Mouse (Mus musculus): ENCODE results near the gene Bpifb5. TPM values are rescaled to one million over a fixed set of nuclear protein-coding genes. Genes with fewer than 3 reads are reported as not detected.
"Not testable (repeated sequence)": the region's sequence is repeated elsewhere in the genome, so short reads cannot be mapped to it uniquely, and the experiment has no call there.

The Bpifb5 gene
- under 1 TPM in 1 of 2 experiments, not detected in 1; 0.30 TPM for total RNA-seq (2021)

- intact Hi-C loops (cut with DNase I), result no loop called here
- peak; percentile 85 for DNase-seq
Observed at GRCm38 (mm10) chr2:154223265-154223916, at the start of gene Bpifb5. Gene Bpifb5 (plus strand): TSS chr2:154223742.

- intact Hi-C loops (cut with DNase I), result not testable (repeated sequence)
Observed at GRCm38 (mm10) chr2:154181900-154182299, 41.6 kb upstream of the Bpifb5 start.

DNA sequence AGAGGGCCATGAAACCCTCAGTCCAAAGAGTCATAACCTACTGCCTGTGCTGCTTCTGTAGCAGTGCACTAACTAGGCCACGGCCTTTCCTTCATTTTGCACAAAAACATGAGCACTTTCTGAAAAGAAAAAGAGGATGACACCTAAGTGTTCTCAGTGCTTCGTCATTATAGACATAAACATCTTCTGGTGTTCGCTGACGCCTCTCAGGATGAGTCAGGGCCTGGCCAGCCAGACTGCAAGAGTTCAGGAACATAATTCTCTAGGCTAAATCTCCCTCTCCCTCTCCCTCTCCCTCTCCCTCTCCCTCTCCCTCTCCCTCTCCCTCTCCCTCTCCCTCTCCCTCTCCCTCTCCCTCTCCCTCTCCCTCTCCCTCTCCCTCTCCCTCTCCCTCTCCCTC is 40.5 kb upstream of the Bpifb5 start:
- DNase-seq; intact Hi-C loops (cut with DNase I): not testable (repeated sequence)

More at GRCm38 (mm10) chr2:154181900-154182299, 41.6 kb upstream of the Bpifb5 start:
- DNase-seq, result not testable (repeated sequence)

DNA sequence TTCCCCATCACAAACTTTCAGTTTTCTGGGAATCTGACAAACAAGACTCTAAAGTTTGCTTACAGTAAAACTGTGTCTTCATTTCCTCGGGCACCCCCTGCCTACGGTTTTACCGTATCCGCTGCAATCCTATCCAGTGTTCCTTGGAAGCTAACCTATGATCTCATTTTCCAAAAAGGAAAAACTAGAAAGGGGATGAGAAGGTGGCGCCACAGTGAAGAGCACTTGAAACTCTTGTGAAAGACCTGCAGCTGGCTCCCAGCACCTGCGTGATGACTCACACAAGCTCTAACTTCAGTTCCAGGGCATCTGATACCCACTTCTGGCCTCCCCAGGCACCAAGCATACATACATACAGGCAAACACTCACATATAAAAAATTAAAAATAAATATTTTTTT is 38.2 kb upstream of the Bpifb5 start:
- DNase-seq, result no peak
- intact Hi-C loops (cut with DNase I), result no loop called here

DNA sequence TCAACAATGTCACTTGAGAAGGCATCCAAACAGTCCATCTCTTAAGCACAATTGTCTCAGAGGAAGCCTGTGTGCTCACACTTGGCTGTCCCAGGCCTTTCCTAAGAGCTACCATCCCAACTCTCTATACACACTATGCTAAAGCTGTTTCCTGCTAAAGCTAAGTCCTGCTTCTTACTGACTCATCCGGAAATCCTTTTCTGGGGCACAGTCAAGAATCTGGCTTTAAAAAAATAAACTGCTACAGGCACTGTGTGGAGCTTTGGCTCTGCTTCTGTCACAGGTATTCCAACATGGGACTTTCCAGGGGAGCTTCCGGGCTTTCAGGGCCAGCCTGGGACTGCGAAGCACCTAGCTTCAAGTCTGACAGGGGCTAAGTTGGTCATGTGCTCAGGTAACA is 37.8 kb upstream of the Bpifb5 start:
- intact Hi-C loops (cut with DNase I), result no loop called here
- DNase-seq, result no peak

GRCm38 (mm10) chr2:154187468-154187867 is 36.1 kb upstream of the Bpifb5 start:
- no peak for DNase-seq
- intact Hi-C loops (cut with DNase I), result no loop called here

GRCm38 (mm10) chr2:154189877-154190434 is 33.6 kb upstream of the Bpifb5 start:
- intact Hi-C loops (cut with DNase I), result no loop called here

GRCm38 (mm10) chr2:154190546-154191258 is 32.8 kb upstream of the Bpifb5 start, which contains the start of gene Bpifb1:
Gene Bpifb1 (plus strand): TSS chr2:154190818.
- intact Hi-C loops (cut with DNase I), result no loop called here
- DNase-seq, result no peak

More at GRCm38 (mm10) chr2:154189877-154190434, 33.6 kb upstream of the Bpifb5 start:
- no peak for DNase-seq

- intact Hi-C loops (cut with DNase I), result no loop called here
- DNase-seq, result no peak
Observed at GRCm38 (mm10) chr2:154192141-154192540, 31.4 kb upstream of the Bpifb5 start.

DNA sequence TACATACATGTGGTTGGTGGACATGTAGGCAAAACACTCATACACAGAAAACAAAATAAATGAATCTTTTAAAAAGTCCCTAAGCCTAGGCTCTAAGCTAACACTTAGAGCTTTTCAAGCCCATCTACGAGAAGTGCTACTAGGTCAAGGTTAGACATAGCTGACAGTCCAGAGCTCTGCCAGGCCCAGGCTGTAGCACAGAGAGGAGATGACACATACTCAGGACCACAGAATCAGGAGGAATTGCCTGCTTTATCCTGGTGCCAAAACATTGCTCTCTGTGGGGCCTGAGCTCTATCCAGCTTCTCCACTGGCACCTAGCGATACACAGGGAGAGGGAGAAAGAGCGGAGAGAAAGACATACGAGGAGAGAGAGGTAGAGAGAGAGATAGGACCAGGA is 30.5 kb upstream of the Bpifb5 start:
- intact Hi-C loops (cut with DNase I), result no loop called here
- no peak for DNase-seq

- intact Hi-C loops (cut with DNase I), result no loop called here
- DNase-seq, result no peak
Observed at GRCm38 (mm10) chr2:154193994-154194504, 29.5 kb upstream of the Bpifb5 start.

DNA sequence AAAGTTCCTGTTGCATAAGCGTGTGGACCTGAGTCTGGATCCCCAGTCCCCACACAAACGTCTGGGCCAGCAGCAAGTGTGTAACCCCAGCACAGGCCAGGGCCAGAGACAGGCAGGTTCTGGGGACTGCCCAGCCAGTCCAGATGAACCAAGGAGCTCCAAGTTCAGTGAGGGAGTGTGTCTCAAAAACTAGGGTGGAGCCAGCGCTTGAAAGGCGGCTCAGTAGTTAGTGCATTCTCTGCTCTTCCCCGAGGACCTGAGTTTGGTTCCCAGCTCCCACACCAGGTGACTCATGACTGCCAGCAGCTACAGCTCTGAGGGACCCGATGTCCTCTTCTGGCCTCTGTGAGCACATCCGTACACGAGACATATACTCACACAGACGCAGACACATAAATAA is 26.5 kb upstream of the Bpifb5 start:
- intact Hi-C loops (cut with DNase I), result no loop called here
- DNase-seq, result no peak

GRCm38 (mm10) chr2:154204630-154205029 is 18.9 kb upstream of the Bpifb5 start:
- DNase-seq, result no peak
- intact Hi-C loops (cut with DNase I), result loop anchor here (5.0 kb wide), 1 partner anchor 168 kb away; the partner anchor contains the start of gene Cdk5rap1

DNA sequence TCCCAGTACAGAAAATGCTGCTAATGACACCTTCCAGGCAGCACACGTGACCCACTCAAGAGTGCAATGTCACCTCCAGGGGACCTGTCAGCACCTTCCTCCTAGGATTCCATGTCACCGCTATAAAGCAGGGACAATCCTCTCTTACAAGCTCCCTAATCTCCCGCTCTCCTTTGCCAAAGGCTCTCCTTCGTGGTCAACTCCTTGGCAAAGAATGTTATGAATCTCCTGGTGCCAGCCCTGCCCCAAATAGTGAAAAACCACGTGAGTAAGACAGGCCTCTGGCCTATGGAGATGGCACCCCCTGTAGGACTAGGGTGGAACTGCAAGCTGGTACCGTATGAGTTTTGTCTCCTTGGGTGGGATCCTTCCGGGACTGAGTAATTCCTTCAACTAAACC is 16.6 kb upstream of the Bpifb5 start:
- DNase-seq, result peak; percentile 40
- intact Hi-C loops (cut with DNase I), result loop anchor here (5.0 kb wide), 1 partner anchor 165 kb away; the partner anchor contains the start of gene Cdk5rap1

DNA sequence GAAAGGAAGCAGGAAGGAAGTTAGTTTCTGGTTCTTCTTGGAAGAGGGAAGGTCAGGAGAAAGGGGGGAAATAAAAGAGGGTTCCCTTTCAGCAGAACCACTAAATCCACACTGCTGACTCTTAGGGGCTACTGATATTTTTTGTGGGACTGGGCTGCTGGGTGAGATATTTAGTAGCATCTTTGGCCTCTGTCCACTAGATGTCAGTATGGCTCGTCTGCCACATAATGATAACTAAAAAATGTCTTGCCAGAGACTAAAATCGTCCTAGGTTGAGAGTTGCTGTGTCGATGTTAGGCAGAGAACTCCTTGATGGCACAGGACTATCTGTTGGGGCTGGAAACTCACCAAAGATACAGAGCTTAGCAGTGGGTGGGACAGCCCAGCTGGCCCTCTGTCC is 14.4 kb upstream of the Bpifb5 start:
- intact Hi-C loops (cut with DNase I), result loop anchor here (5.0 kb wide), 1 partner anchor 163 kb away; the partner anchor contains the start of gene Cdk5rap1
- DNase-seq, result no peak

DNA sequence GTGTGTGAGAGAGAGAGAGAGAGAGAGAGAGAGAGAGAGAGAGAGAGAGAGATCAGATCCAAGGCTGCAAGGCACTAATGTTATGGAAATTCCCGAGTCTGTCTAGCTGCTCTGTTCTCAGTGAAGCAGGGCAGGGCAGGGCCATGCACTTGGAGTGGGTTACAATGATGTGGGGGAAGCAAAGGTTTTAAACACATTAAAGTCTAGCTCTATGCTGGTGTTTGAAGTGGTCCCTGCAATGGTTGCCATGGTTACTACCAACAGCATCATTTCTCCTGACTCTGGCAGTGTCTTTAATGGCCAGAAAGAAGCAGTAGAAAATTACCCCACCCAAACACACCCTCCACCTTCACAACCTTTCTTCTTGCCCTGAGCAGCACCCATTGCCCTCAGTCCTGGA is 12.4 kb upstream of the Bpifb5 start:
- intact Hi-C loops (cut with DNase I), result no loop called here
- DNase-seq, result no peak

DNA sequence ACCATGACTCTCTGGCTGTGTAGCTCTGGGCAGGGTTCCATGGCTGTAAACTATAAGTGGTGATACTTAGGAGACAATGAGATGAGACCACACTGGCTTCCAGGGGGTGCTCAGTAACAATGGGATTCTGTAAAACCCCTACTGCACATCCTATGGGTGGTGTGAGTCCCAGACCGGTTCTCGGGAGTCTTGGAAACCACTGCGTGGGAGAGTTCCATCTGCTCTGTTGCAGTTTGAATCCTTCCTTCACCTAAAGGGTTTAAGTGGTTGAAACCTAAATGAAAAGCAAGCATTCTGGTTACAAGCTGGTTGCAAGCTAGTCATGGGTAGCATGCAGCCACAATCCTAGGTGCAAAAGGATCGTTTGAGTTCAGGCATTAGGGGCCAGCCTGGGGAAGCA is 11.7 kb upstream of the Bpifb5 start:
- intact Hi-C loops (cut with DNase I), result no loop called here
- no peak for DNase-seq

DNA sequence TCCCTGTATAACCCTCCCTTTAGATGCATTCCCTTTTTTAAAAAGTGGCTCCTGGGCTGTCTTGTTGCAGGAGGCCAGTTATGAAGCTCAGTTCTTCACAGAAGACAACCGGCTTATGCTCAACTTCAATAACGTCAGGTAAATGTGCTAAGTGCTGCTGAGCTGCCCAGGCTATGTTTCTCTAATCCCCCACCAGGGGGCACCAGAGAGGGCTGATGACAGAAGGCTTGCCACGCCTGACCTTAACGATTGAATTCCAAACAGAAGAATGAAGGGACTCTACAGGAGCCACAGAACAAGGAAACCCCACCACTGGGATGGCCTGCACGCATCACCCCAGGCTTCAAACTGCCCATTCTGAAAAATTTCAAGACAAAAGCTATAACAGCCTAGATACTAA is 8.4 kb upstream of the Bpifb5 start:
- peak; percentile 86 for DNase-seq
- intact Hi-C loops (cut with DNase I), result no loop called here

GRCm38 (mm10) chr2:154219950-154220349 is 3.6 kb upstream of the Bpifb5 start:
- no peak for DNase-seq
- intact Hi-C loops (cut with DNase I), result no loop called here

DNA sequence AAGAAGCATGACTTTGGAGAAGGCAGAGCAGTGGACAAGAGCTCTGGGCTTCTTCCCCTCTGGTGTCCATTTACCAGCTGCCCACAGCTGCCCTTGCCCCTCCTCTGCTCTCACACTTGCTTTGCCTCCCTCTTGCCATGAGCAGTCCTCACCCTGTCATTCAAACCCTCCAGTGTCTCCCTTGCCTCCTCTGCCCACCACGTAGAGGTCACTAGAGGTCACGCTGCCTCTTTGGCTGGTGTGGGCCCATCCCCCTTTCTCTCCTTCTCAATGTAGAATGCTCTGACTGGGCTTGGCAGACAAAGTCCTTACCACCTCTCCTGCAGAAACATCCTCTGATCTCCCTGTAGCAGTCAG is 353 bp downstream of the Bpifb5 start:
- DNase-seq, result no peak

DNA sequence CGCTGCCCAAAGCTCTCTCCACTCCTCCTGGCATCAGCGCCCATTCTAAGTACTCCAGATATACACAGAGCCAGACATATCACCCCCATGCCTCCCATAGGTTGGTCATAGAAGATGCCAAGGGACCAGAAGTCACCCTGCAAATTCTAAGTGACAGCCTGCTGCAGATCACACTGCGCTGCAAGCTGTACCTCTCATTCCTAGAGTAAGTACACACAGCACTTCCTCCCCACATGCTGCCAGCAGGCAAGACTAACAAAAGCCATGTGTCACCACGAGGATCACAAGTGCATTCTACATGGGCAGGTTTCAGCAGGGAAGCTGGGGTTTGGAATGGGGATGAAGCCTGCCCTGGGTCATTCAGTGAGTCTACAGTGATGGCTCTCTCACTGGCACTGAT is 3.4 kb downstream of the Bpifb5 start:
- intact Hi-C loops (cut with DNase I), result no loop called here
- no peak for DNase-seq

More for the DNA sequence above, 353 bp downstream of the Bpifb5 start:
- intact Hi-C loops (cut with DNase I), result no loop called here
